Mouse (Mus musculus): ENCODE data around the gene Pi4k2a. TPM values are rescaled to one million over a fixed set of nuclear protein-coding genes. Genes with fewer than 3 reads are reported as not detected.

Pi4k2a gene
- total RNA-seq, 1 experiment = 23.2 TPM

DNA sequence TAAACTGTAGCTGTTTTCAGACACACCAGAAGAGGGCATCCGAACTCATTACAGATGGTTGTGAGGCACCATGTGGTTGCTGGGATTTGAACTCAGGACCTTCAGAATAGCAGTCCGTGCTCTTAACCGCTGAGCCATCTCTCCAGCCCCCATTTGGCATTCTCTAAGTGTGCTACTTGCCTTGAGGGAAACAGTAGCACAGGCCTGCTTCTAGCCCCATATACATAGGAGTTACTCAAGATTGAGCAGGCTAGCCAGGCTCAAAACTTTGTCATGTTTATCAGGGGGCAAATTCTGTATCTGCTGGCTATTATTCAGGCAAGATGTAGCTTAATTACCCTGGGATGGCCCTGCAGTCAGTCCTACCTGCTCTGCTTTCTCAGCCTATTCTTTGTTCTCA lies 38.9 kb upstream of the Pi4k2a start:
- Histone ChIP-seq H3K9ac (ENCODE audit: insufficient read depth, low read depth, low read length, poor library complexity, severe bottlenecking) (no peak overlapping the region), H3K27ac (ENCODE audit: insufficient read depth, low read depth, low read length, poor library complexity, severe bottlenecking) (no peak overlapping the region), H3K36me3 (ENCODE audit: control insufficient read depth, insufficient read depth, low read length, poor library complexity, severe bottlenecking) (no peaks in the 10 kb centered on the region), H3K4me1 (ENCODE audit: control insufficient read depth in 2 of 2, insufficient read depth in 2 of 2, low read length in 2 of 2, poor library complexity in 1 of 2) (peaks cover 0 to 4% of the 10 kb centered on the region in 2 experiments; a peak in 1 of 4 replicates), H3K4me3 (ENCODE audit: insufficient read depth in 1 of 2, low read depth in 1 of 2, low read length in 2 of 2, poor library complexity in 1 of 2, severe bottlenecking in 1 of 2) (no peak overlapping the region), H3K9me3 (ENCODE audit: control insufficient read depth, insufficient read depth, low read depth, low read length) (no peaks in the 10 kb centered on the region)
- in situ Hi-C loops (cut with MboI; ENCODE audit: low sequenced_read_pairs in 2 of 2, unreplicated experiment in 2 of 2) = no loop called here
- TF ChIP-seq ZC3H11A (IDR thresholded peaks at IDR 0.05; ENCODE audit: borderline replicate concordance, low read depth, low read length) = no peak
- no peak for TF ChIP-seq HCFC1 (IDR thresholded peaks at IDR 0.05; ENCODE audit: borderline replicate concordance, insufficient read depth, low read length)
- no peak for TF ChIP-seq MAFK (IDR thresholded peaks at IDR 0.05; ENCODE audit: insufficient read depth, low read depth, low read length)
- TF ChIP-seq ZNF384 (IDR thresholded peaks at IDR 0.05; ENCODE audit: low read depth, low read length) = no peak
- no peak for TF ChIP-seq CHD2 (IDR thresholded peaks at IDR 0.05; ENCODE audit: low read depth, low read length)
- no peak for DNase-seq (ENCODE audit: low read depth, low spot score)

DNA sequence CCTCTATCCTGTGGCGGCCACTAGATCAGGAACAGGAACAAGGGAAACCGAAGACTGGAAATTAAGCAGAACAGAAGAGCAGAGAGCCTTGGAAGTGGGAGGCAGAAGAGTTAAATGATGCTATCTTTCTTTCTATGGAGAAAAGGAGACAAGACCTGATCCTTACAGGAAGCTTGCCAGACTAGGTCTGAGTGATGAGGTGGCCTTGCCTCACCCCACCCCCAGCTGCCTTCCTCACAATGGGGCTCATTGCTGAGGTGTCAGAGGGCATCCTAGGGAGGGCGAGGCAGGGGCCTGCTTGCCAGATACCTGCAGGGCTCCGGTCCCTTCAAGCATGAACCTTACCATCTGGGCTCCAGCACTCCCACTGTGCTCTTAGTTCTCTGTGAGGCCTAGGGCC lies 38.3 kb upstream of the Pi4k2a start, which contains the start of gene 4933411K16Rik:
4933411K16Rik (plus strand) TSS at position 301 of the 400 bp plus-strand sequence.
- in situ Hi-C loops (cut with MboI; ENCODE audit: low sequenced_read_pairs in 2 of 2, unreplicated experiment in 2 of 2) = no loop called here
- Histone ChIP-seq H3K4me1 (ENCODE audit: control insufficient read depth in 2 of 2, insufficient read depth in 2 of 2, low read length in 2 of 2, poor library complexity in 1 of 2) (peaks cover 0 to 4% of the 10 kb centered on the region in 2 experiments; a peak in 1 of 4 replicates), H3K9ac (ENCODE audit: insufficient read depth, low read depth, low read length, poor library complexity, severe bottlenecking) (no peak within 1 kb of the TSS), H3K27ac (ENCODE audit: insufficient read depth, low read depth, low read length, poor library complexity, severe bottlenecking) (no peak within 1 kb of the TSS), H3K9me3 (ENCODE audit: control insufficient read depth, insufficient read depth, low read depth, low read length) (no peaks in the 10 kb centered on the region), H3K36me3 (ENCODE audit: control insufficient read depth, insufficient read depth, low read length, poor library complexity, severe bottlenecking) (no peaks in the 10 kb centered on the region), H3K4me3 (ENCODE audit: insufficient read depth in 1 of 2, low read depth in 1 of 2, low read length in 2 of 2, poor library complexity in 1 of 2, severe bottlenecking in 1 of 2) (no peak within 1 kb of the TSS)
- DNase-seq (ENCODE audit: low read depth, low spot score) = no peak
- TF ChIP-seq ZC3H11A (IDR thresholded peaks at IDR 0.05; ENCODE audit: borderline replicate concordance, low read depth, low read length) (no peak), CHD2 (IDR thresholded peaks at IDR 0.05; ENCODE audit: low read depth, low read length) (no peak), ZNF384 (IDR thresholded peaks at IDR 0.05; ENCODE audit: low read depth, low read length) (no peak), MAFK (IDR thresholded peaks at IDR 0.05; ENCODE audit: insufficient read depth, low read depth, low read length) (no peak), HCFC1 (IDR thresholded peaks at IDR 0.05; ENCODE audit: borderline replicate concordance, insufficient read depth, low read length) (no peak)

DNA sequence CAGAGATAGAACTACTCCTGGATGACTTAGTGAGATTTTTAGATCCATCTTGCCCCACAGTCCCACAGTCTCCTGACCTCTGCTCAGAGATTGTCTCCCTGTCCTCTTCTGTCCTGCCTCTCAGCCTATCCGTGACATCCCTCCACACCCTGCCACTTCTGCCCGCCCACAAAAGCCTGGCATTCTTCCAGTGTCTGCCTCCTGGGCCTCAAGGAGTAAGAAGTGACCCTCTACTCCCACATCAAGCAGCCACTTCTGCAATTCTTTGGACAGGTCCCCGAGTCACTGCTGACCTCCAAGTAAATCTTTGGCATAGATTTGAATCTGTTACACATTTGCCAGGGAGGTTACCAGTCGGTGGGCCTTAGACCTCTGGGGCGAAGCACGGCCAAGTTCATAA lies 36.0 kb upstream of the Pi4k2a start:
- DNase-seq (ENCODE audit: low read depth, low spot score) = no peak
- Histone ChIP-seq H3K36me3 (ENCODE audit: control insufficient read depth, insufficient read depth, low read length, poor library complexity, severe bottlenecking) (no peaks in the 10 kb centered on the region), H3K27ac (ENCODE audit: insufficient read depth, low read depth, low read length, poor library complexity, severe bottlenecking) (no peak overlapping the region), H3K9me3 (ENCODE audit: control insufficient read depth, insufficient read depth, low read depth, low read length) (no peaks in the 10 kb centered on the region), H3K4me3 (ENCODE audit: insufficient read depth in 1 of 2, low read depth in 1 of 2, low read length in 2 of 2, poor library complexity in 1 of 2, severe bottlenecking in 1 of 2) (no peak overlapping the region), H3K4me1 (ENCODE audit: control insufficient read depth in 2 of 2, insufficient read depth in 2 of 2, low read length in 2 of 2, poor library complexity in 1 of 2) (peaks cover 0 to 4% of the 10 kb centered on the region in 2 experiments; a peak in 1 of 4 replicates), H3K9ac (ENCODE audit: insufficient read depth, low read depth, low read length, poor library complexity, severe bottlenecking) (no peak overlapping the region)
- no peak for TF ChIP-seq MAFK (IDR thresholded peaks at IDR 0.05; ENCODE audit: insufficient read depth, low read depth, low read length)
- in situ Hi-C loops (cut with MboI; ENCODE audit: low sequenced_read_pairs in 2 of 2, unreplicated experiment in 2 of 2) = no loop called here

DNA sequence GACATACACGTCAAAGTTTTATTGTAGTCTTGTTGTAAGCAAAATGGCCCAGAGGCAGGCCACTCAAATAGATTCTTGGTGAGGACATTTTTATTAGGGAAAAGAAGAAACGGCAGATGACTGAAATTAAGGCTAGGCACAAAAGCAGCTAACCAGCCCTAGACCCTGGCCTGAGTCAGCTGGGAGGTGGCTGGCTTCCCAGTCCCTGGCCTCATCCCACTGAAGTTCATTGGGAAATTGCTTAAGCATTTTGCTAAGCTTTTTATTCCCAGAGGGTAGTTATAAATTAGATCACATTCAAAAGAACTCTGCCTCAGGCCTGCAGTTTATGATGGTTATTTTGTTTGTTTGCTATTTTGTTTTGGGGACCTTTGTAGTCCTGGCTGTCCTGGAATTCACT lies 34.4 kb upstream of the Pi4k2a start:
- in situ Hi-C loops (cut with MboI; ENCODE audit: low sequenced_read_pairs in 2 of 2, unreplicated experiment in 2 of 2) = no loop called here
- no peak overlapping the region for H3K9ac ChIP-seq (ENCODE audit: insufficient read depth, low read depth, low read length, poor library complexity, severe bottlenecking)
- peaks cover 0 to 4% of the 10 kb centered on the region in 2 experiments; a peak in 1 of 4 replicates for H3K4me1 ChIP-seq (ENCODE audit: control insufficient read depth in 2 of 2, insufficient read depth in 2 of 2, low read length in 2 of 2, poor library complexity in 1 of 2)
- no peak overlapping the region for H3K27ac ChIP-seq (ENCODE audit: insufficient read depth, low read depth, low read length, poor library complexity, severe bottlenecking)
- TF ChIP-seq HCFC1 (IDR thresholded peaks at IDR 0.05; ENCODE audit: borderline replicate concordance, insufficient read depth, low read length) = no peak
- H3K36me3 ChIP-seq (ENCODE audit: control insufficient read depth, insufficient read depth, low read length, poor library complexity, severe bottlenecking) = no peaks in the 10 kb centered on the region
- DNase-seq (ENCODE audit: low read depth, low spot score) = no peak
- H3K9me3 ChIP-seq (ENCODE audit: control insufficient read depth, insufficient read depth, low read depth, low read length) = no peaks in the 10 kb centered on the region
- no peak overlapping the region for H3K4me3 ChIP-seq (ENCODE audit: insufficient read depth in 1 of 2, low read depth in 1 of 2, low read length in 2 of 2, poor library complexity in 1 of 2, severe bottlenecking in 1 of 2)

DNA sequence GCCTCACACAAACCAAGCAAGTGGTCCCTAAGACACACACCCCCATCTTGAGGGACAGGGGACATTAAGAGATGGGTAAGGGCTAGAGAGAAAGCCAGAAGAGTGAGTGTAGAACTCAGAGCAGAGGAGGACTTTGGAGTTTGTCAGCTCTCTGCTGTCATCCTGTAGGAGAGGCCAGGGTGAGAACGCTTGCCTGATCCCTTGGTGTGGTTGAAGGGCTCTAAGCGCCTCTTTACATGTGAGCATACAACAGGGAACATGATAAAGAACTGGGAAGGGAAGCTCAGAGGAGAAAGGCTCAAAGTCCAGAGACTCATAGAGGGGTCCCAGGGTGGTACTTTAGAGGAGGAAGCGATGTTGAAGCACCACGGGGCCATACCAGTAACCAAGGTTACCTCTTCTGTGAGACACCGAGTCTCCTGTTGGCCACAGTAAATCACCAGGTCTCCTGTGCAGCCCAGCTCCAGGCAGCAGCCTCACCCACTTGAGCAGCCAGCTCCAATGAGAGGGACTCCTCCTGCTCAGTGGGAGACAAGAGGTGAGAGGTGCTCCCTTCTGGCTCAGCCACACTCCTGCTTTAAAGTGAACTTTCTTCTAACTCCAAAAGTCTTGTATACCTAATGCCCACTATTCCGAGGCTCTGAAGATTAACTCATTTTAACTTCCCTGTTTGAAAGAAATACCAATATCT lies 33.4 kb upstream of the Pi4k2a start:
- no peaks in the 10 kb centered on the region for H3K9me3 ChIP-seq (ENCODE audit: control insufficient read depth, insufficient read depth, low read depth, low read length)
- no peak overlapping the region for H3K27ac ChIP-seq (ENCODE audit: insufficient read depth, low read depth, low read length, poor library complexity, severe bottlenecking)
- no peak for DNase-seq (ENCODE audit: low read depth, low spot score)
- H3K36me3 ChIP-seq (ENCODE audit: control insufficient read depth, insufficient read depth, low read length, poor library complexity, severe bottlenecking) = no peaks in the 10 kb centered on the region
- peaks cover 0 to 4% of the 10 kb centered on the region in 2 experiments; a peak in 1 of 4 replicates for H3K4me1 ChIP-seq (ENCODE audit: control insufficient read depth in 2 of 2, insufficient read depth in 2 of 2, low read length in 2 of 2, poor library complexity in 1 of 2)
- in situ Hi-C loops (cut with MboI; ENCODE audit: low sequenced_read_pairs in 2 of 2, unreplicated experiment in 2 of 2) = no loop called here
- H3K4me3 ChIP-seq (ENCODE audit: insufficient read depth in 1 of 2, low read depth in 1 of 2, low read length in 2 of 2, poor library complexity in 1 of 2, severe bottlenecking in 1 of 2) = no peak overlapping the region
- H3K9ac ChIP-seq (ENCODE audit: insufficient read depth, low read depth, low read length, poor library complexity, severe bottlenecking) = no peak overlapping the region
- TF ChIP-seq ZC3H11A (IDR thresholded peaks at IDR 0.05; ENCODE audit: borderline replicate concordance, low read depth, low read length) (no peak), ZNF384 (IDR thresholded peaks at IDR 0.05; ENCODE audit: low read depth, low read length) (no peak), HCFC1 (IDR thresholded peaks at IDR 0.05; ENCODE audit: borderline replicate concordance, insufficient read depth, low read length) (no peak), MAFK (IDR thresholded peaks at IDR 0.05; ENCODE audit: insufficient read depth, low read depth, low read length) (no peak), CHD2 (IDR thresholded peaks at IDR 0.05; ENCODE audit: low read depth, low read length) (no peak)

All from ES-E14 (cell line).